Mouse (Mus musculus) C2C12 (cell line): ENCODE results near the gene Card14. TPM values are rescaled to one million over a fixed set of nuclear protein-coding genes. Genes with fewer than 3 reads are reported as not detected.

Source experiments
- H3K27me3 ChIP-seq: one replicate; pipeline ENCODE4 v1.6.1; 2011; ENCODE audit not compliant: control insufficient read depth, insufficient read depth, insufficient read length
- H3K36me3 ChIP-seq: one replicate; pipeline ENCODE4 v1.6.1; 2011; ENCODE audit not compliant: control insufficient read depth, insufficient read depth
- H3K4me3 ChIP-seq: one replicate; pipeline ENCODE4 v1.5.1; 2011; ENCODE audit warnings: mild to moderate bottlenecking, control low read depth; ENCODE audit not compliant: poor library complexity, insufficient read depth, severe bottlenecking
- H3K79me2 ChIP-seq: one replicate; pipeline ENCODE4 v1.6.1; 2011; ENCODE audit not compliant: control insufficient read depth, insufficient read depth
- H3K79me3 ChIP-seq: one replicate; pipeline ENCODE4 v1.6.1; 2011; ENCODE audit warnings: low read depth, control low read depth
- H3ac ChIP-seq: one replicate; pipeline ENCODE3; 2011; ENCODE audit warnings: low read depth; ENCODE audit not compliant: control insufficient read depth, insufficient read length
- CEBPB ChIP-seq: IDR thresholded peaks from one replicate; pipeline ENCODE4 v1.6.1; 2011; ENCODE audit warnings: low read depth, mild to moderate bottlenecking, control low read depth, moderate library complexity
- CTCF ChIP-seq: IDR thresholded peaks from one replicate; pipeline ENCODE4 v1.5.1; 2011; ENCODE audit not compliant: control insufficient read depth, insufficient read depth, insufficient read length
- FOSL1 ChIP-seq: IDR thresholded peaks from one replicate; pipeline ENCODE4 v1.8.0; 2011; ENCODE audit warnings: mild to moderate bottlenecking, low read length; ENCODE audit not compliant: poor library complexity, insufficient read depth, severe bottlenecking
- MAX ChIP-seq: IDR thresholded peaks from one replicate; pipeline ENCODE4 v1.6.1; 2011; ENCODE audit warnings: mild to moderate bottlenecking, control low read depth
- MYOD1 ChIP-seq: IDR thresholded peaks from one replicate; pipeline ENCODE4 v1.6.1; 2011; ENCODE audit warnings: low read depth; ENCODE audit not compliant: control insufficient read depth, insufficient read length
- MYOG ChIP-seq: IDR thresholded peaks from one replicate; pipeline ENCODE4 v1.6.1; 2011; ENCODE audit not compliant: control insufficient read depth, insufficient read length; ENCODE audit errors: extremely low read depth
- USF1 ChIP-seq: IDR thresholded peaks from one replicate; pipeline ENCODE4 v1.6.1; 2011; ENCODE audit warnings: low read depth, mild to moderate bottlenecking, control low read depth, moderate library complexity
- polyA plus RNA-seq: library from polyadenylated mRNA; unstranded; fragments of >200 nt; fragmentation: generic; extraction: Trizol; gene quantifications from one replicate; pipeline ENCODE4 v1.2.1, GENCODE M21; 2012; ENCODE audit warnings: missing spikeins

Gene Card14
- polyA plus RNA-seq, 1 experiment = not detected

GRCm38 (mm10) chr11:119355443-119356385 is 48.1 kb downstream of the Card14 start, which contains the start of the genes Sgsh and Slc26a11:
Sgsh (minus strand) TSS chr11:119355536.
Slc26a11 (plus strand) TSS chr11:119355557.
- no peaks in the 10 kb centered on the region for H3K36me3 ChIP-seq
- peak within 1 kb of the TSS; percentile 43 for H3ac ChIP-seq
- peaks cover 10% of the 10 kb centered on the region for H3K27me3 ChIP-seq
- H3K79me2 ChIP-seq = no peaks in the 10 kb centered on the region
- H3K4me3 ChIP-seq = peak within 1 kb of the TSS; percentile 39
- TF ChIP-seq USF1 (peak; percentile 86), MYOG (no peak)
- no peaks in the 10 kb centered on the region for H3K79me3 ChIP-seq

GRCm38 (mm10) chr11:119359089-119359488 is 51.5 kb downstream of the Card14 start:
- no peak overlapping the region for H3K4me3 ChIP-seq
- H3K79me3 ChIP-seq = no peaks in the 10 kb centered on the region
- TF ChIP-seq MYOD1 = no peak
- TF ChIP-seq CTCF = no peak
- TF ChIP-seq USF1 = no peak
- no peak for TF ChIP-seq MYOG
- TF ChIP-seq FOSL1 = no peak
- TF ChIP-seq MAX = no peak
- TF ChIP-seq CEBPB = no peak
- no peak overlapping the region for H3ac ChIP-seq
- no peaks in the 10 kb centered on the region for H3K79me2 ChIP-seq
- no peaks in the 10 kb centered on the region for H3K36me3 ChIP-seq
- H3K27me3 ChIP-seq = no peaks in the 10 kb centered on the region

DNA sequence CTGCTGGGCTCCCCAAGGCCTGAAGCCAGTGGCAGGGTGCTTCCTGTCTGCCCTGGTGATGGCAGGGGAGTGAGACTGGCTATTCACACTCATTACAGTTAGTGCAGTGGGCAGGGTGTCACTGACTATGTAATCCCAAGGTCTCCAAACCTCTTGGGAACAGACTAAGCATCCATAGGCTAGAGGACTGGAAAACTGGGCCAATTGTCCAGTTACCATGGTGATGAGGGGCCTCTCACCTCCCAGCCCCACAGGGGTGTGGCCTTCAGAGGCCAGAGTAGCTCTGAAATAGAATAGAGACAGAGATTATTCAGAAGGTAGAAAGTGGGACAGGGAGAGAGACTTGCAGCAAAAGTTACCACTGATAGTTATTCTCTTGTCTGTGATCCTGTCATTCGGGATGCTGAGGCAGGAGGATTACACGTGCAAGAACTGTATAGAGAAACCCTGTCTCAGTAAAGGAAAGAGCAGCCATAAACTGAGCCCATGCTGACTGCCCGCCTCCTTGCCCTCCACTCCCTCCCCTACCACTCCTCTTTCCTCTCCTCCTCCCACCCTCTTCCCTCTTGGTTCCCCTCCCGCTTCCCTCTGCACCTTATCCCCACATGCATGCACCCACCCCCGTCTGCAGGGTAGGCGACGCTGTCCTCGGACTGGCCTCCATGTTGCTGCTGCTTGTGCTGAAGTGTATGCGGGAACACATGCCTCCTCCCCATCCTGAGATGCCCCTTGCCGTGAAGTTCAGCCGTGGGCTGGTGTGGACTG is 55.4 kb downstream of the Card14 start:
- Histone ChIP-seq H3K27me3 (no peaks in the 10 kb centered on the region), H3K36me3 (no peaks in the 10 kb centered on the region), H3K4me3 (no peak overlapping the region), H3ac (no peak overlapping the region), H3K79me2 (no peaks in the 10 kb centered on the region), H3K79me3 (no peaks in the 10 kb centered on the region)
- TF ChIP-seq USF1 = no peak
- TF ChIP-seq FOSL1 = no peak
- TF ChIP-seq CEBPB = no peak
- no peak for TF ChIP-seq MYOD1
- TF ChIP-seq MYOG = no peak
- TF ChIP-seq CTCF = no peak
- TF ChIP-seq MAX = no peak

GRCm38 (mm10) chr11:119363534-119364145 is 56.1 kb downstream of the Card14 start:
- Histone ChIP-seq H3ac (no peak overlapping the region), H3K79me3 (no peaks in the 10 kb centered on the region), H3K27me3 (no peaks in the 10 kb centered on the region), H3K79me2 (no peaks in the 10 kb centered on the region), H3K36me3 (no peaks in the 10 kb centered on the region), H3K4me3 (no peak overlapping the region)
- TF ChIP-seq MYOG (no peak), CEBPB (no peak), CTCF (peak; percentile 89)

- Histone ChIP-seq H3K79me2 (no peaks in the 10 kb centered on the region), H3K4me3 (no peak overlapping the region), H3K36me3 (no peaks in the 10 kb centered on the region), H3K27me3 (no peaks in the 10 kb centered on the region), H3ac (no peak overlapping the region), H3K79me3 (no peaks in the 10 kb centered on the region)
- no peak for TF ChIP-seq MAX
- no peak for TF ChIP-seq CEBPB
- no peak for TF ChIP-seq FOSL1
- TF ChIP-seq MYOG = no peak
Observed at GRCm38 (mm10) chr11:119375425-119375824, 67.9 kb downstream of the Card14 start.

DNA sequence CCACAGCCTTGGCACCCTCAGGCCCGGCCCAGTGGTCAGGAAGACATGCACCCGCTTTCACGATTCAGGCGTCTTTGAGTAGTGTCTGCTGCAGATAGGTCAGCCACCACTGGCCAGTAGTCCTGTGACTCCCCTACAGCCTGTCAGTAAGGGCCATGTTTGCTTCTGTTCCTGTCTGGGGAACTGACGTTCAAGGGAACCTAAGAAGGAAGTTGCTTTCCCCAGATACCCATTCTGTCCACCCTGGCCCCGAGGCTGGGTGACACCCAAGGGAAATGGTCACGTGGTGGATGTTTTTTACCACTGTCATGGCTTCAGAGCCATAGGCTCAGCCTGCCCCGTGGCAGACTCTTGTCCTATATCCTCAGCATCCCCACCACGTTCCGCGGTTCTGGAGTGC is 69.8 kb downstream of the Card14 start:
- Histone ChIP-seq H3K27me3 (no peaks in the 10 kb centered on the region), H3K36me3 (no peaks in the 10 kb centered on the region), H3ac (no peak overlapping the region), H3K4me3 (no peak overlapping the region), H3K79me3 (no peaks in the 10 kb centered on the region), H3K79me2 (no peaks in the 10 kb centered on the region)
- TF ChIP-seq MYOD1 (no peak), CTCF (no peak), MYOG (no peak), FOSL1 (no peak)
